Mouse (Mus musculus): ENCODE measurements at regions not wholly inside any gene's neighbourhood (a gene's known extent, or its start where the extent isn't known, plus 50 kb on each side); places are given as distances from the start of the nearest gene placed in this dataset.

GRCm38 (mm10) chr4:45582496-45582895 is 50.2 kb upstream of the Shb start:
- H3K4me3 ChIP-seq (ENCODE audit: low read depth, low read length), result no peak overlapping the region
- DNase-seq (ENCODE audit: low spot score) (no peak), ATAC-seq (ENCODE audit: insufficient read depth, low FRiP score, low TSS enrichment) (no peak)
- H3K4me2 ChIP-seq (ENCODE audit: low read depth), result no peak overlapping the region
- no peaks in the 10 kb centered on the region for H3K9me3 ChIP-seq (ENCODE audit: control insufficient read depth, low read length)
- no peak overlapping the region for H3K27ac ChIP-seq (ENCODE audit: low read depth, low read length)
- no peak overlapping the region for H3K9ac ChIP-seq (ENCODE audit: low read length)
- WGBS, result 75% methylated on average over 5 of the region's 5 CpGs
- H3K36me3 ChIP-seq (ENCODE audit: control insufficient read depth, insufficient read depth, low read length), result no peaks in the 10 kb centered on the region
- no peaks in the 10 kb centered on the region for H3K27me3 ChIP-seq (ENCODE audit: control insufficient read depth, insufficient read depth, low read length)
- H3K4me1 ChIP-seq (ENCODE audit: control insufficient read depth, insufficient read depth, low read length), result peaks cover 7% of the 10 kb centered on the region; the same call in 1 of the 2 replicates

Measured in neural tube, embryonic 11.5 days (tissue).